Mouse (Mus musculus) liver, postnatal 0 days (tissue): ENCODE data around the gene Akirin2. TPM values are rescaled to one million over a fixed set of nuclear protein-coding genes. Genes with fewer than 3 reads are reported as not detected.
A peak's percentile ranks its signal among the peaks of the same experiment; 100 is the strongest.

ENCODE experiments used
- ATAC-seq: fragments of 200-750 bp; cut with Nextera tagmentation; 2 replicates; pipeline ENCODE4 v1.8.0; 2017; ENCODE audit warnings: mild to moderate bottlenecking, moderate library complexity
- DNase-seq: peaks from one replicate; pipeline ENCODE4 v3.0.0-alpha.2; 2016
- H3K27ac ChIP-seq: fragments of 300-500 bp; sonication (generic); 2 replicates; pipeline ENCODE4 v1.5.1; 2014; ENCODE audit warnings: antibody characterized with exemption, moderate library complexity, mild to moderate bottlenecking, low read depth
- H3K27me3 ChIP-seq: fragments of 300-500 bp; sonication (generic); 2 replicates; pipeline ENCODE4 v1.6.1; 2014; ENCODE audit warnings: low read length, control low read depth, mixed read lengths; ENCODE audit not compliant: insufficient read depth
- H3K36me3 ChIP-seq: fragments of 300-500 bp; sonication (generic); replicated peaks from 2 replicates; pipeline ENCODE4 v1.6.1; 2014; ENCODE audit warnings: mild to moderate bottlenecking, control low read depth, low read length, moderate library complexity, mixed read lengths; ENCODE audit not compliant: insufficient read depth
- H3K4me1 ChIP-seq: fragments of 300-500 bp; sonication (generic); 2 replicates; pipeline ENCODE4 v1.6.1; 2014; ENCODE audit warnings: antibody characterized with exemption, mild to moderate bottlenecking, control low read depth; ENCODE audit not compliant: insufficient read depth
- H3K4me2 ChIP-seq: fragments of 300-500 bp; sonication (generic); 2 replicates; pipeline ENCODE4 v1.6.1; 2014; ENCODE audit warnings: low read depth, mild to moderate bottlenecking, low read length, moderate library complexity, mixed read lengths
- H3K4me3 ChIP-seq: fragments of 300-500 bp; sonication (generic); 2 replicates; pipeline ENCODE4 v1.5.1; 2014; ENCODE audit warnings: low read depth, low read length
- H3K9ac ChIP-seq: fragments of 300-500 bp; sonication (generic); replicated peaks from 2 replicates; pipeline ENCODE4 v1.6.1; 2014; ENCODE audit warnings: mild to moderate bottlenecking, moderate library complexity
- H3K9me3 ChIP-seq: fragments of 300-500 bp; sonication (generic); 2 replicates; pipeline ENCODE4 v1.6.1; 2016; ENCODE audit warnings: mild to moderate bottlenecking, control low read depth, low read length, mixed read lengths
- CTCF ChIP-seq: sonication (generic); IDR thresholded peaks from 2 replicates; pipeline ENCODE4 v1.5.1; 2016; ENCODE audit warnings: antibody characterized with exemption, low read depth
- EP300 ChIP-seq: IDR thresholded peaks from 2 replicates; pipeline ENCODE4 v1.6.1; 2016; ENCODE audit warnings: antibody characterized with exemption, low read depth, mild to moderate bottlenecking
- WGBS: fragments of 180-500 bp; shearing (Covaris S2); extraction: QIAGEN DNeasy Blood & Tissue Kit; methylation state at CpG from one replicate; pipeline ENCODE4 v1.1.7; 2014; ENCODE audit not compliant: insufficient replicate concordance; 5-methylcytosine and 5-hydroxymethylcytosine counted together
- polyA plus RNA-seq: library from polyadenylated mRNA; unstranded; fragments of >200 nt; fragmentation: Nextera tagmentation; extraction: Ambion mirVana; gene quantifications from 2 replicates; pipeline ENCODE4 v1.2.1, GENCODE M21; 2015

The Akirin2 gene
- polyA plus RNA-seq, 1 experiment from 2014 or later = 21.0 TPM

- Histone ChIP-seq H3K9ac (no peak overlapping the region), H3K27ac (no peak overlapping the region), H3K27me3 (no peaks in the 10 kb centered on the region), H3K9me3 (no peaks in the 10 kb centered on the region), H3K4me1 (no peaks in the 10 kb centered on the region), H3K4me3 (no peak overlapping the region), H3K4me2 (no peak overlapping the region), H3K36me3 (no peaks in the 10 kb centered on the region)
- ATAC-seq = no peak
- WGBS = 56% methylated on average over 4 of the region's 4 CpGs
- no peak for TF ChIP-seq EP300
- DNase-seq = no peak
Measured at GRCm38 (mm10) chr4:34529379-34529778, 21.4 kb upstream of the Akirin2 start.

- H3K4me2 ChIP-seq = no peak overlapping the region
- ATAC-seq (no peak), DNase-seq (no peak)
- no peak overlapping the region for H3K9ac ChIP-seq
- no peaks in the 10 kb centered on the region for H3K27me3 ChIP-seq
- TF ChIP-seq CTCF = no peak
- no peak for TF ChIP-seq EP300
- no peak overlapping the region for H3K4me3 ChIP-seq
- no peaks in the 10 kb centered on the region for H3K9me3 ChIP-seq
- H3K27ac ChIP-seq = no peak overlapping the region
- H3K4me1 ChIP-seq = no peaks in the 10 kb centered on the region
- 77% methylated on average over 6 of the region's 6 CpGs for WGBS
- H3K36me3 ChIP-seq = no peaks in the 10 kb centered on the region
Measured at GRCm38 (mm10) chr4:34529941-34530340, 20.8 kb upstream of the Akirin2 start.

- Histone ChIP-seq H3K36me3 (no peaks in the 10 kb centered on the region), H3K27ac (peak overlapping the region; percentile 94), H3K9me3 (no peaks in the 10 kb centered on the region), H3K4me3 (peak overlapping the region; percentile 97), H3K4me2 (peak overlapping the region; percentile 81), H3K9ac (peak overlapping the region; percentile 99), H3K27me3 (no peaks in the 10 kb centered on the region), H3K4me1 (peaks cover 9% of the 10 kb centered on the region)
- WGBS = 1% methylated on average over 38 of the region's 38 CpGs
- 0 out of 2 replicates have a peak, but pooled peaks have one; percentile 16 for TF ChIP-seq EP300
- no peak for TF ChIP-seq CTCF
- DNase-seq (peak; percentile 96), ATAC-seq (peak; percentile 92)
Measured at GRCm38 (mm10) chr4:34549981-34550747, 573 bp upstream of the Akirin2 start.

GRCm38 (mm10) chr4:34551098-34551809 lies 517 bp downstream of the Akirin2 start:
- under 1% methylated on average over 40 of the region's 50 CpGs for WGBS
- TF ChIP-seq EP300 = peak; percentile 13; the same call in 1 of the 2 replicates
- no peak for TF ChIP-seq CTCF
- peaks cover 13% of the 10 kb centered on the region for H3K4me1 ChIP-seq
- H3K36me3 ChIP-seq = peaks cover 2% of the 10 kb centered on the region; the same call in 1 of the 2 replicates
- peak; percentile 64 for DNase-seq
- peak overlapping the region; percentile 97 for H3K4me3 ChIP-seq
- peak overlapping the region; percentile 81 for H3K4me2 ChIP-seq
- peak; percentile 76 for ATAC-seq
- H3K9me3 ChIP-seq = no peaks in the 10 kb centered on the region
- H3K9ac ChIP-seq = peak overlapping the region; percentile 99
- peak overlapping the region; percentile 94 for H3K27ac ChIP-seq
- H3K27me3 ChIP-seq = no peaks in the 10 kb centered on the region

GRCm38 (mm10) chr4:34551966-34552365 lies 1.2 kb downstream of the Akirin2 start:
- H3K36me3 ChIP-seq = peaks cover 2% of the 10 kb centered on the region; the same call in 1 of the 2 replicates
- H3K9ac ChIP-seq = peak overlapping the region; percentile 99
- TF ChIP-seq CTCF = no peak
- no peak for TF ChIP-seq EP300
- DNase-seq = no peak
- 14% methylated on average over 3 of the region's 3 CpGs for WGBS
- H3K4me1 ChIP-seq = peaks cover 16% of the 10 kb centered on the region
- H3K4me2 ChIP-seq = peak overlapping the region; percentile 81
- H3K9me3 ChIP-seq = no peaks in the 10 kb centered on the region
- peak overlapping the region; percentile 97 for H3K4me3 ChIP-seq
- H3K27me3 ChIP-seq = no peaks in the 10 kb centered on the region
- ATAC-seq = no peak
- peak overlapping the region; percentile 94 for H3K27ac ChIP-seq

GRCm38 (mm10) chr4:34554596-34554995 lies 3.9 kb downstream of the Akirin2 start:
- Histone ChIP-seq H3K9me3 (no peaks in the 10 kb centered on the region), H3K9ac (no peak overlapping the region), H3K27me3 (no peaks in the 10 kb centered on the region), H3K4me1 (peaks cover 16% of the 10 kb centered on the region), H3K27ac (no peak overlapping the region), H3K4me3 (no peak overlapping the region), H3K4me2 (no peak overlapping the region), H3K36me3 (peaks cover 2% of the 10 kb centered on the region; the same call in 1 of the 2 replicates)
- TF ChIP-seq CTCF = no peak
- no peak for TF ChIP-seq EP300
- no peak for DNase-seq
- ATAC-seq = no peak
- 53% methylated on average over 1 of the region's 1 CpGs for WGBS
